Mouse (Mus musculus) G1E (cell line): ENCODE measurements around the gene 1700029H14Rik. TPM values are rescaled to one million over a fixed set of nuclear protein-coding genes. Genes with fewer than 3 reads are reported as not detected.

Experiments used
- ATAC-seq: 2 replicates; pipeline ENCODE4 v1.8.0; 2016; ENCODE audit warnings: mild to moderate bottlenecking; ENCODE audit not compliant: insufficient number of reproducible peaks, poor library complexity, low FRiP score, severe bottlenecking; ENCODE audit errors: extremely low read depth
- DNase-seq: peaks from one replicate; pipeline ENCODE4 v3.0.0; 2012; ENCODE audit warnings: low spot score
- H3K27me3 ChIP-seq: 2 replicates; pipeline ENCODE4 v1.6.1; 2012; ENCODE audit warnings: mild to moderate bottlenecking, low read length, inconsistent platforms; ENCODE audit not compliant: insufficient read depth
- H3K36me3 ChIP-seq: replicated peaks from 2 replicates; pipeline ENCODE3; 2012; ENCODE audit warnings: mild to moderate bottlenecking, inconsistent platforms
- H3K4me1 ChIP-seq: 2 replicates; pipeline ENCODE4 v1.6.1; 2012; ENCODE audit warnings: low read depth, low read length, inconsistent platforms, mixed read lengths; ENCODE audit not compliant: insufficient read depth
- H3K4me3 ChIP-seq: 2 replicates; pipeline ENCODE4 v1.5.1; 2012; ENCODE audit warnings: low read depth, mild to moderate bottlenecking, inconsistent platforms, low read length, moderate library complexity, mixed read lengths
- H3K9me3 ChIP-seq: replicated peaks from 2 replicates; pipeline ENCODE4 v1.6.1; 2012; ENCODE audit warnings: inconsistent platforms
- CTCF ChIP-seq: IDR thresholded peaks from 2 replicates; pipeline ENCODE4 v1.5.1; 2012; ENCODE audit warnings: low read depth, low read length, inconsistent platforms, mixed read lengths
- GATA1 ChIP-seq: IDR thresholded peaks from 2 replicates; pipeline ENCODE4 v1.6.1; 2012; ENCODE audit warnings: borderline replicate concordance, low read length, inconsistent platforms, mixed read lengths
- GATA2 ChIP-seq: IDR thresholded peaks from 2 replicates; pipeline ENCODE4 v1.6.1; 2012; ENCODE audit warnings: low read depth, low read length, inconsistent platforms, borderline replicate concordance
- POLR2AphosphoS5 ChIP-seq: IDR thresholded peaks from 2 replicates; pipeline ENCODE4 v1.6.1; 2012; ENCODE audit warnings: low read depth, low read length, inconsistent platforms; ENCODE audit not compliant: insufficient replicate concordance
- TAL1 ChIP-seq: conservative IDR thresholded peaks from 2 replicates; pipeline ENCODE4 v1.6.1; 2012; ENCODE audit warnings: low read depth, low read length, inconsistent platforms, mixed read lengths
- polyA plus RNA-seq: library from polyadenylated mRNA; stranded (reverse); fragments of >175 nt; gene quantifications from 2 replicates; pipeline ENCODE4 v1.2.3, GENCODE M21; 2012
- total RNA-seq, 2 experiments: library from RNA; stranded (forward) in 1 of 2; stranded (reverse) in 1 of 2; fragments of 200-1000 nt in 1 of 2; fragments of >200 nt in 1 of 2; fragmentation: Nextera tagmentation in 1 of 2; gene quantifications; 2 replicates each; pipeline ENCODE4 v1.2.3; 2014 to 2017

The 1700029H14Rik gene
- total and polyA plus RNA-seq, 3 experiments = 0.05 TPM; not detected in 2

GRCm38 (mm10) chr8:13589071-13589470 is 26.8 kb upstream of the 1700029H14Rik start:
- ATAC-seq (no peak), DNase-seq (no peak)
- Histone ChIP-seq H3K4me1 (no peaks in the 10 kb centered on the region), H3K9me3 (no peaks in the 10 kb centered on the region), H3K36me3 (no peaks in the 10 kb centered on the region), H3K27me3 (no peaks in the 10 kb centered on the region), H3K4me3 (no peak overlapping the region)
- TF ChIP-seq POLR2AphosphoS5 = no peak
- TF ChIP-seq GATA1 = no peak
- no peak for TF ChIP-seq CTCF
- no peak for TF ChIP-seq GATA2
- TF ChIP-seq TAL1 = no peak

- Histone ChIP-seq H3K27me3 (no peaks in the 10 kb centered on the region), H3K9me3 (peaks cover 3% of the 10 kb centered on the region), H3K4me1 (no peaks in the 10 kb centered on the region), H3K4me3 (no peak overlapping the region), H3K36me3 (no peaks in the 10 kb centered on the region)
- DNase-seq (no peak), ATAC-seq (no peak)
- TF ChIP-seq POLR2AphosphoS5 (no peak), CTCF (no peak), GATA2 (no peak), TAL1 (no peak), GATA1 (no peak)
Observed at GRCm38 (mm10) chr8:13584652-13585051, 22.4 kb upstream of the 1700029H14Rik start.

- DNase-seq = no peak
- ATAC-seq = no peak
- no peaks in the 10 kb centered on the region for H3K4me1 ChIP-seq
- H3K27me3 ChIP-seq = no peaks in the 10 kb centered on the region; the same call in none of the 2 replicates
- no peaks in the 10 kb centered on the region for H3K36me3 ChIP-seq
- H3K4me3 ChIP-seq = no peak overlapping the region
- no peak for TF ChIP-seq POLR2AphosphoS5
- no peak for TF ChIP-seq GATA2
- TF ChIP-seq GATA1 = no peak
- TF ChIP-seq TAL1 = no peak
- TF ChIP-seq CTCF = no peak
- peaks cover 3% of the 10 kb centered on the region for H3K9me3 ChIP-seq
Observed at GRCm38 (mm10) chr8:13577869-13578268, 15.6 kb upstream of the 1700029H14Rik start.

GRCm38 (mm10) chr8:13571999-13572398 is 9.7 kb upstream of the 1700029H14Rik start:
- no peaks in the 10 kb centered on the region for H3K36me3 ChIP-seq
- no peaks in the 10 kb centered on the region for H3K9me3 ChIP-seq
- H3K4me3 ChIP-seq = no peak overlapping the region
- no peak for TF ChIP-seq GATA1
- no peak for TF ChIP-seq POLR2AphosphoS5
- no peak for TF ChIP-seq GATA2
- TF ChIP-seq TAL1 = no peak
- no peak for TF ChIP-seq CTCF
- ATAC-seq (no peak), DNase-seq (no peak)
- H3K4me1 ChIP-seq = no peaks in the 10 kb centered on the region
- H3K27me3 ChIP-seq = peaks cover 3% of the 10 kb centered on the region; the same call in 1 of the 2 replicates

GRCm38 (mm10) chr8:13557526-13557925 is 4.7 kb downstream of the 1700029H14Rik start:
- Histone ChIP-seq H3K4me1 (no peaks in the 10 kb centered on the region), H3K9me3 (no peaks in the 10 kb centered on the region), H3K4me3 (no peak overlapping the region), H3K27me3 (no peaks in the 10 kb centered on the region), H3K36me3 (no peaks in the 10 kb centered on the region)
- TF ChIP-seq POLR2AphosphoS5 = no peak
- no peak for TF ChIP-seq GATA2
- TF ChIP-seq GATA1 = no peak
- no peak for TF ChIP-seq CTCF
- no peak for TF ChIP-seq TAL1
- ATAC-seq (no peak), DNase-seq (no peak)

- no peak for DNase-seq
- ATAC-seq = no peak
- Histone ChIP-seq H3K4me3 (no peak overlapping the region), H3K4me1 (no peaks in the 10 kb centered on the region; the same call in 1 of the 2 replicates), H3K36me3 (no peaks in the 10 kb centered on the region), H3K9me3 (no peaks in the 10 kb centered on the region), H3K27me3 (peaks cover 6% of the 10 kb centered on the region; the same call in 1 of the 2 replicates)
- TF ChIP-seq GATA1 = no peak
- TF ChIP-seq CTCF = no peak
- TF ChIP-seq POLR2AphosphoS5 = no peak
- no peak for TF ChIP-seq GATA2
- no peak for TF ChIP-seq TAL1
Observed at GRCm38 (mm10) chr8:13551574-13551830, 10.8 kb downstream of the 1700029H14Rik start.
